Mouse (Mus musculus): Measurements from ENCODE around the gene Vmn2r81.
"Not testable (repeated sequence)": the region's sequence is repeated elsewhere in the genome, so short reads cannot be mapped to it uniquely, and the experiment has no call there.

Gene Vmn2r81

GRCm38 (mm10) chr10:79247392-79247791 lies at the start of gene Vmn2r81:
Vmn2r81 (plus strand) TSS chr10:79247692.
- not testable (repeated sequence) for DNase-seq (ENCODE audit: low spot score)

GRCm38 (mm10) chr10:79199973-79200372 lies 47.5 kb upstream of the Vmn2r81 start:
- not testable (repeated sequence) for DNase-seq (ENCODE audit: low spot score)

GRCm38 (mm10) chr10:79220432-79220831 lies 27.1 kb upstream of the Vmn2r81 start:
- no peak for DNase-seq (ENCODE audit: low spot score)

GRCm38 (mm10) chr10:79221606-79222005 lies 25.9 kb upstream of the Vmn2r81 start:
- DNase-seq (ENCODE audit: low spot score), result no peak

DNA sequence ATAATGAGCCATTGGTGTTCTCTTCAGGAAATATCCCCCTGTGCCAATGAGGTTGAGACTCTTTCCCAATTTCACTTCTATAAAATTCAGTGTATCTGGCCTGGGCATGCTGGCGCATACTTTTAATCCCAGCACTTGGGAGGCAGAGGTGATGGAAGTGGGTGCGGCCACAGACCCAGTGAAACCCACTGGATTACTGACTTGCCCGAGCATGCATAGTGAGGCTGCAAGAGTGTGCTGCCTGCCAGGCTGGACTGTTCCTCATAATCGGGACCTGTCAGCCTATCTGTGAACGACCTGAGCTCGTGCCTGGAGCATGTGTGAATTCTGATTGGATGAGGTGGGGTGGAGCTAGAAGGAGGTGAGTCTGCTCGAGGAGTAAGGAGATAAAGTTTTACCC lies 25.3 kb upstream of the Vmn2r81 start:
- no peak for DNase-seq (ENCODE audit: low spot score)

DNA sequence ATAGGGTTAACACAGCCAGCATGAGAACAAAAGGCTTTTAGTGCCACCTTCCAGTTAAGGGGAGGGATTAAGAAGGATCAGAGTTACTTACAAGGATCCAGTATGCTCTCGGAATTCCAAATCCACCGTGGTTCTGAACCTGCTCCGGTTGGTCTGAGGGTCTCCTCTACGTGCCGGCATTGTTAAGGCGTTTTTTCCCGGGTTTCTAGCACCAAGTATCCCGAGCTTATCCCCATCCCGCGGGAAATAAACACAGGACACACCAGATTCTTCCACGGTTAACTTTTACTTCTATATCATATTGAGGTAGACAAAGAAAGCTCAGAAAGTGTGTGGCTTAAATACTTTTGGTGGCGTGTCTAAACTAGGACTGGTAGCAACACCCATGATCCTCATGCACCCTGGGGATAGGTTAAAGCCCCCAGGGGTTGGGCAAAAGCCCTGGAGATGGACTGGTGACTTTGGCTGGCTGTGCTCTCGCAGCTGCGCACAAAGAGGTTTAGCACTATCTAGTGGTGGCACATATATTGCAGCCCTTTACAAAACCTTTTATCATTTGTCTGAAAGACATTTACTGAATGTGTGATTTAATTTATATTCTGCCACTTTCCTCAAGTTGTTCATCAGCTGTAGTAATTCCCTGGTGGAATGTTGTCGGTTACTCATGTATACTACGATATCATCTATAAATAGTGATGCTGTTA lies 74.7 kb downstream of the Vmn2r81 start:
- DNase-seq (ENCODE audit: low spot score), result not testable (repeated sequence)

GRCm38 (mm10) chr10:79322737-79323086 lies 75.2 kb downstream of the Vmn2r81 start:
- DNase-seq (ENCODE audit: low spot score), result no peak

Measured in left cerebral cortex, adult 11 months (tissue).